Mouse (Mus musculus): Measurements from ENCODE around the gene Pth2r.

The Pth2r gene

DNA sequence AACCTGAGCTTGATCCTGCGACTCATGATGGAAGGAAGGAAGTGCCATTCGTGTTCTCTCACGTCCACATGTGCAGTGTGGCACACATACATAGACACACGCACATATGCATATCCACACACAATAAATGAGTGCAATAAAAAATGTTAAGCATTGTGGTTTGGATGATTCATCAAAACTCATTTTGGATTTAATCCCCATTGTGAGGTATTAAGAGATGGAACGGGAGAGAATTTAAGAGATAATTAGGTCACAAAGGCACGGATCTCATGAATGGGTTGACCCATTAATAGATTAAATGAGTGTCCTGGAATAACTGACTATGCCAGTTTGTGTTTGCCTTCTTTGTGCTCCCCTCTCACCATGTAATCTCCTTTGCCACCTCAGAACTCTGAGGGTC, at the start of gene Pth2r:
Gene Pth2r (plus strand): TSS at position 301 of the 400 bp plus-strand sequence.
- no peak for DNase-seq (ENCODE audit: low read depth)

DNA sequence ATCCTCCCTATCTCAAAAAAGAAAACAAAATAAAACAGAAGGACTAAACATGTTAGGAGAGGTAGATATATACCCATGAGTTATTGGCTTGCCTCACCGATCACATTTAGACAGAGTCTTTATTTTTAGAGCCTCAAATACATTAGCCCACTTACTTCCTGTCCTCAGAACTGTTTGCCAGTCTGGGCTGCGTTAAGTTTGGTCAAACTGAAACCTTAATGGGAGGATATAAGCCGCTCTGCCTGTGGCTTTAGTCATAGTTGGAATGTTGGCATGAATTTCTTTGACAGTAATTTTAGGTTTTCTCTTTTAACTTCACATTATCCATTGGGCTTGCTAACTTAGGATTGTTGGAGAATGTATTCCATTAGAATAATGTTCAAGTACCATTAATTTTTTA, 44.1 kb upstream of the Pth2r start:
- no peak for DNase-seq (ENCODE audit: low read depth)

DNA sequence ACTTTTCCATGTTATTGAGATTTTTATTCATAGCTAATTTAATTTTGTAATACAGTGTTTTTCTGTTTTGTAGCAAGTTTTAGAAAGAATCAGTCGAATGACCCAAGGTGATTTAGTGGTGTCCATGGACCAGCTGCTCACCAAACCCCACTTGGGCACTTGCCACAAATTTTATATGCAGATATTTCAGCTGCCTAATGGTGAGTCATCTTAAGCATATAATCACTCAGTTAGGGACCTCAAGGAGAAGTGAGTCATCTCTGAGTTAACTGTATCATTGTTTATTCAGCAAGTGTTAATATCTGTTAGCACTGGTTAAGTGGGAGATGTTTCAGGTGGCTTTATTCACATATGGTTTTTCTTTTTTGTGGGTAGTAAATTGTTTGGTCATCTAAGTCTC, 36.2 kb upstream of the Pth2r start:
- DNase-seq (ENCODE audit: low read depth) = no peak

DNA sequence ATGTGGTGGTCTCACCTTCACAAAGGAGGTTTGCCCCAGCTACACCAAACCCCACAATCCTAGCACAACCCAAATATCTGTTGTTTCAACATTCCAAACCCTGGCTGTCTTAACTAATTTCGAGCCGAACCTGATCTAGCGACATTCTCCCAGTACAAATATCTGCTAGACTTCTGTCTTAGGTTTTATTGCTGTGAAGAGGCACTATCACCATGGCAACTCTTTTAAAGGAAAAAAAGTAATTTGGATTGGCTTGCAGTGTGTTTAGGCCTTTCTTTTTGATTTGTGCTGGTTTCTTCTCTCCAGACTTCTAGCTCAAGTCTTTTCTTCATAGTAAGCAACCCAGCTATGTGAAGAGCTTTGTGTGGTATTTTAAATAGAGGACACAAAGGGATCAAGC, 1.4 kb upstream of the Pth2r start:
- no peak for DNase-seq (ENCODE audit: low read depth)

DNA sequence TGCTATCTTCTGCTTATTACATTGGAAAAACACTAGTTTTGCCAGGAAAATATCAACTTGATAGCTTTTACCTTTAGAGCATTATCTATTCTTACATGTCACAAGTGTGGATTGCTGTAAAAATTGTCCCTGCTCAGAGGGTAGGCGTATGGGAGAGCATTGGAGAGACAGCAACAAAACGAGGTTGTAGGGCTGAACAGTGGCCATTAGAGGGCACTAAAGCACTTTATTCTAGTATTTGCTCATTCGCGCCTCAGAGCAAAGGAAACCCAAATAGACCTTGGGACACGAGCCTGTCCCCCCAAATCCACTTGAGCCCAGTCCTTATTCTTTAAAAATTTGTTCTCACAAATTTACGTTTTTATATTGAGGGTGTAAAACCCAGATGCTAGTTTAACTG, 910 bp downstream of the Pth2r start:
- DNase-seq (ENCODE audit: low read depth) = peak; percentile 53

DNA sequence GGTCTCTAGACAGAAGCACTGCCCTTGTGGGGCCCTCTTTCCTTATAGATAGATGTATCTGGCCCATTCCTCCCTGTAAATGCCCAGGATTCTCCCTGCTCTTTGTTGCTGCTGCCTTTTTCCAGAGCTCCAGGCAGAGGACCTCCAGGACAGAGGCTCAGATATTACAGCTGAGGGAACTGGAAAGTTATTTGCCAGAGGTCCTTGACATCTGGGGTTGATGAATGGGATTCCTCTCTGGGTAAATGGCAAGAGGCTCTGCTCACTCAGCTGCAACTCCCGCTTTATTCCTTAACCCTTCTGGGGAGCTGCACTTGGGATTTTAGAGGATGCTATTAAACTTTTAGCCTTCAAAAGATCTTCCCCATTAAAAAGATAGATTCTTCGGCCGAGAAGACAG, 26.6 kb downstream of the Pth2r start:
- DNase-seq (ENCODE audit: low read depth) = no peak

DNA sequence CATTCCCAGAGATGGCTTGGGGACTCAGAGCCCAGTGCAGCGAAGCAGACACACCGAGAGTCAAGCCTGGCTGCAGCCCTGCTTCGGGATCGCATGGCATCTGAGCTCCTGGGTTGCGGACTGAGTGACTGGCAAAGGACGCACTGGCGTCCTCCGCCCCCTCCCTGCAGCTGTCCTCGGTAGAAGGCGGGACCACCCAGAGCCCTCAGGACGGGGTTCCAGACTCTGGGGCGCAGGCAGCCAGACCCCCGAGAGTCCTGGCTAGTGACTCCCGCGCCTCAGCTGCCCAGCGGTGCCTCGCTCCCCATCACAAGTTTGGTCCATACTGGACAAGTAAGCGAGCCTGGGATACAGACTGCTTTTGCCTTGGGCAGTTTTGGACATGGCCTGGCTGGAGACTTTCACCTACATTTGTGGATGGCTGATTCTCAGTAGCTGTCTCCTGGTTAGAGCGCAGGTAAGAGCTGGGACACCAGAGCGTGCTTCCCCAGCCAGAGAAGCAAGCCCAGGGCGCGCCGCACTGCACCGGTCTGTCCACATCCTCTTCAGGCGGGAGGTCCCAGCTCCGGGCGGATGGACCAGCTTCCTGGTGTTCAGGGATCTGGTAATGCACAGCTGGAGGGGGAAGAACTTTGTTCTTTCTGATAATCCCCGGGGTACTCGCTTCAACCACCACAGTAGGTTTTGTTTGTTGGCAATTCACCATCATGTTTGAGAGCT, 29.5 kb downstream of the Pth2r start:
- DNase-seq (ENCODE audit: low read depth) = no peak

DNA sequence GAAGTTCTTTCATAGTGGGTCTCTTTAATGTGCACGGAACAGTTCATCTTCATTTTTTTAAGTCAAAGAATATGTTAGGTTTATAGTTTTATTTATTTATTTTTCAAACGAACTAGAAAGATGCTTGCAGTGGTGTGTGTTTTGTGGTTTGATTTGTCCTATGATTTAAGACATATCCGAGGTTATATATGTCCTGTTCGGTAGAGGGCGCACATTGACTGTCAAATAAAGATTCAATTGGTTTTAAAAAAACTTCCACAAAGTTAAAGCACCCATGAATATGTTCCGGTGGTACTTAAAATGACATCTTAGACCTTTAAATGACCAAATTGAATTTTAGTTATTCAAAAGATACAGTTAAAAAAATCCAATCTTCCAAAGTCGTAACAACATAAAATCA, 30.3 kb downstream of the Pth2r start:
- DNase-seq (ENCODE audit: low read depth) = peak; percentile 20

DNA sequence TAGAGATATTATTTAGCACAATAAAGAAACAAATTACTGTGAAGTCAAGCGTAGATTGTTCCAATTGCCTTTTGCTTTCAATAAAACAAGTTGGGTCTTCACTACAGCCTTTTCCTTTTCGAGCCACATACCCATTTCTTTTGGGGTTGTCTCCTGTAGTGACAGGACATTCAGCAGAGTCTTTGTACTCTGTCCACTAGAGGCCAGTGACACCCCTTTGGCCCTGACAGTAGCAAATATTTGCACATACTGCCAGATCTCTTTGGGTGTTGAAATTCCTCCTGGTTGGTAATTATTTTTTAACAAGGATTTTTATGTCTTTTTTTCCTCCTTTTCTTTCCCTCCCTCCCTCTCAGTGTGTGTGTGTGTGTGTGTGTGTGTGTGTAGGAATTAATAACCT, 31.0 kb downstream of the Pth2r start:
- DNase-seq (ENCODE audit: low read depth) = no peak

DNA sequence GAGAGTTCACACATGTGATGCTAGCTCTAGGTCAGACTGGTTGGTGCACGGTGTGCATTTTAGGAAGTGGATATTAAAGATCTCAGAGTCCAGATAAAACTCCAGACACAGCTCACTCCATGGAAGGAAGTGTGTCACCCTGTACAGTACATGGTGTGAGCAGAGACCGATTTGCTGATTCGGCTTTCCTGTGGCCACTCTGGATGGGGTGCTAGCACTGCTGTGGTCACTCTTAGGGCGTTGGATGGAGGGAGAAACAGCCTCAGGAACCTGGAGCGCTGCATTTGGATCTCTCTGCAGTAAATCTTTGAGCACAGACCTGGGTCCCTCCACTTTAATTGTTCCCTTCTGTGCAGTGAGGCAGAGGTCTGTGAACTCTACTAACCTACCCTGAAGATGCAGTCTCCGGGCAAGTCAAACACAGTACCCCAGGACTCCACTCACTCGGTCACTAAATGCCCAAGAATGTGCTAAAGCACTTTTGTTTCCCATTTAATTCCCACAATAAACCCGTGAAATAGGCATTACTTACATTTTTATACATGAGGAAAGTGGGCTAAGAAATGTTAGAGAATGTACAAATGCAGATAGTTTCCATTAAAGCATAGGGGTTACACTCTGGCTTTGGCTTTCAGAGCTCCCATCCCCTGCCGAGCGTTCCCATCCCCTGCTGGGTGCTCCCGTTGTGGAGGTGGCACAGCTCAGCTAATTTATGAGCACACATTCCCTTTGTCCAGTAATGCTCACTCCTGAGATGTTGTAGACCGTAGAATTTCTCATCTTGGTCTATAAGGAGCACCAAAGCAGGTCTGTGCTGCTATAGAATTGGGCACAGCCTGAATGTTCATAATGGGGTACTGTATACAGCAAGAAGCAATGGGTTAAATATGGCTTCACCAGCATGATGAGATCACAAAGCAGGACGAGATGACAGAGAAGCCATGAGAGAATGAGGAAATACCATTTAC, 32.5 kb downstream of the Pth2r start:
- no peak for DNase-seq (ENCODE audit: low read depth)

DNA sequence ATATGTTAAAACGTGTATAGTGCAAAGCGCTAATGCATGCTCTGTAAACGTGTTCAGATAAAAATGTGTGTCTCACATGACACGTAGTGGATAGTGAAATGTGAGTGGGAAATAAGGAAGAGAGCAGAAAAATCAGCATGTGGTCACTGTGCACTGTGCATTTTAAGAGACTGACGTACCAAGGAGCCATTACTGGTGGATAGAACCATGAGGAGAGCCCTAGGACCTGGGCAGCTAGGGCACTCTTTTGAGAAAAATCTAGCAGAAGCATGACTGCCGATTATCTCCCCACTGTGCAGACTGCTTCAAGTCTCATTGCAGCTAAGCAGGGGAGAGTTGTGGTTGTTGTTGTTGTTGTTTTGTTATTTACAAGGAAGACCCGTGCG, 33.2 kb downstream of the Pth2r start:
- DNase-seq (ENCODE audit: low read depth) = no peak

DNA sequence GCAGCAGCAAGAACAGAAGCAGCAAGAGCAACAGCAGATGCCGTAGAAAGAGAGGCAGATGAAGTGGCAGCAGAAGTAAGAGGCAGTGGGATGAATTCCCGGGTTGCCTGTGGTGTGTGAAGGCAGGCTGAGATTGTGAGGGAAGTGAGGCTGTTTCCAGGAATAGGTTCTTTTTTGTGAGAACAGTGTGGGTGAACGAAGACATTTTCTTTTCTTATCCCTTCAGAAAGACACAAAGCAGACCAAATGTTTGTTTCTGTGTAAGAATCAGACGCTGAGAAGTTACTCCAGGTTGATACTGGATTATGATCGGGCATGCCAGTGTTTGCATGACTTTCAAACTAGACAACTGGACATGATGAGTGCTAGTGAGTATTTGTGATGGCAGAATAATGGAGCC, 52.2 kb downstream of the Pth2r start:
- DNase-seq (ENCODE audit: low read depth) = no peak

DNA sequence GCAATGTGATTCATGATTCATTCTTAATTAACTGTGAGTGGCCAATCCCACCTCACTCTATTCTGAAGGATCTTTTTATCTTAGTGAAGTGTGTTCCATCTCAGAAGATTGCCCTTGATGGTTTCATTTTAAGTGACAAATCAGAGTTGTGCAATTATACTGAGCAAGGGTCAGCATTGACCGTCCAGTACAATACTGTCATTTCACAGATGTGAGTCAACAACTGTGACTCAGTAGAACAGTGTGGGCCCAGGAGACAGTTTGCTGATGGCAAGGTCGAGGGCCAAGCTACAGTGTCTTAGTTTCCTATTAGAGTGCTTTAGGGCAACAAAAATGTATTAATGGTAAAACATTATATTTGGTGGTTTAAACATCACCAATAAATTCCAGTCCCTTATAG, 55.9 kb downstream of the Pth2r start:
- DNase-seq (ENCODE audit: low read depth) = no peak

DNA sequence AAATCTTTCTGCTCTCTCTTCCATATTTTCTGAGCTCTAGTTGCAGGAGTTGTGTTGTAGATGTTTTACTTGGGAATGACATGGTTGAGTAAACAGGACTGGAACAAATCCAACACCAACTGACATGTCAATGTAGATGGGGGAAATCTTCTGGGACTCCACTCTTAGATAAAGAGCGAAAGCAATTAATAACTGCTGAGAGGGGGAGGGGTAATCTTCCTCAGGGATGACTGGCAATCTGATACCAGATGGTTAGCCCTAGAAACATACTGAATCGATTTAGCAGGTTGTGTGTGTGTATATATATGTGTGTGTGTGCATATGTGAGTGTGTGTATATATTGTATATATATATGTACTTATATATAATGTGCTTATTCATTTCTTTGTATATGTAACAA, 58.4 kb downstream of the Pth2r start:
- no peak for DNase-seq (ENCODE audit: low read depth)

DNA sequence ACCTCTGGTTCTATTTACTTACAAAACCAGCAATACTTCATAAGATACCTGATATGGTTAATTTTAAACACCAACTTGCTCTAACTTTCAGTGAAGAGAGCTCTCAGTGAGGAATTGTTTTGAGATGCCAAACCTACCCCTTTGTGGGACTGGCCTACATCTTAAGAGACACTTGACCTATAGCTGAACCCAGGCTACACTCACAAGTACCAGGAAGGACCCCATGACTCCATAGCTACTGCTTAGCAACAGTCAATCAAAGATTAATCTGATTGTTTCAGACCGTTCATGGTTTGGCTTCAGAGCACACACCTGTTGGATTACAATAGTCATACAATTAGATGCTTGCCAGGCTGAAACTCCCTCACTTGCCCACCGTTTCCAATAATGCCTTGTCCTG, 71.1 kb downstream of the Pth2r start:
- DNase-seq (ENCODE audit: low read depth) = no peak

DNA sequence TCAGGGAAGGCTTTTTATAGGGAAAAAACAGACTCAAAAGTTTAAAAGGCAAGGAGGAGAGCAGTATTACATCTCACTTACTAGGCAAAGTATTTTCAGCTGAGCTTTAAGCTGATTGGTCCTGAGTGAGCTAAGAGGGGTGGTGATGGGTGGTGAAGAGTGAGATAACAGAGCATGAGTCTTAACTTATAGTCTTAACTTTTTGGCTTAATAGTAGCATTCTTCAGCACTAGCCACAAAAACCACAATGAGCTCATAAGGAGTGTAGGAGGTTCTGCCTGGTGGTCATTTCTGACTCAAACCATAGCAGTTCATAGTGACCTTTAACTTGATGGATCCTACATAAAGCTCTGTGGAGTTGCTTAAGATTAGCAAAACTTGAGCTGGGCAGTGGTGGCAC, 72.3 kb downstream of the Pth2r start:
- DNase-seq (ENCODE audit: low read depth) = no peak

DNA sequence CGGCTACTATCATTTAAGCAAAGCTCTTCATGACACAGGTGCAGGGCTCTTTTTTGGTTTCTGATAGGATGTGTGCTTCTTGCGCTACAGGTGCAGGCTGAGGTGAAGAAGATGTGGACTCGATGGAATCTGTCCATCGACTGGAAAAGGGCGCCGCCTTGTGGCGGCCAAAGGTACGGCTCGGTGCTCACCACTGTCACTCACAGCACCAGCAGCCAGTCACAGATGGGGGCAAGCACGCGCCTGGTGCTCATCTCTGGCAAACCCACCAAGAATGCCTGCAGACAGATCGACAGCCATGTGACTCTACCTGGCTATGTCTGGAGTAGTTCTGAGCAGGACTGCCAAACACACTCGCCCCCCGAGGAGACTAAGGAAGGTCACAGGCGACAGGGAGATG, 106.5 kb downstream of the Pth2r start:
- no peak for DNase-seq (ENCODE audit: low read depth)

DNA sequence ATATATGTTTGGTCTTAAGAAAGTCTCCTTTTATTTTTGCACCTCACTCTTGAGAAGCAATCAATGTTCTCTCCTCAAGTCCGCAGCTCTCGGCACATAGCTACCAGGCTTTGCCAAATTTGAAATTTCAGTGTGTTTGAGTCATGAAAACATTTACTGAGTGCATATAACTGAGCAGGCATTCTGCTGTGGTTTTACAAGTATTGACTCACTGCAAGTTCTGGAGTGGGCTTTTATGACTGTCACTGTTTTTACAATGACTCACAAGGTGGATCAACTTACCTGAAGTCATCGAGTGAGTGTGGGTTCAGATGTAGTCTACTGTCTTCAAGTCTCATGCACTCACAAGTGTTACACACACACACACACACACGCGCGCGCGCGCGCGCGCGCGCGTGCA, 107.8 kb downstream of the Pth2r start:
- no peak for DNase-seq (ENCODE audit: low read depth)

DNA sequence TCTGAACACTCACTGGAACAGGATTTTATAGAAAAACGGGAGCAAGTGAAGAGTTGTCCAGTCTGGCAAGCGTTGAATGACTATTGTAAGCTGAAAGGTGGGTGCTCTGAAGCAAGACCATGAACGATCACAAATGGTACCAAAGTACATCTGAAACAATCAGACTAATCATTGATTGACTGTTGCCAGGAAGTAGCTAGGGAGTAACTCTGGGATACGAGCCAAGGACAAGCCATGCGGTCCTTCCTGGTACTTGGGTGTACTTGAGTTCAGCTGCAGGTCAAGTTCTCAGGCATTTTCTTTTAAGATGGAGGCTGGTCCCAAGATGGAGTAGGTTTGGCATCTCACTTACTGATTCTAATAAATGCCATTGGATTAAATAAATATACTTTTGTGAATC, 125.6 kb downstream of the Pth2r start:
- no peak for DNase-seq (ENCODE audit: low read depth)

DNA sequence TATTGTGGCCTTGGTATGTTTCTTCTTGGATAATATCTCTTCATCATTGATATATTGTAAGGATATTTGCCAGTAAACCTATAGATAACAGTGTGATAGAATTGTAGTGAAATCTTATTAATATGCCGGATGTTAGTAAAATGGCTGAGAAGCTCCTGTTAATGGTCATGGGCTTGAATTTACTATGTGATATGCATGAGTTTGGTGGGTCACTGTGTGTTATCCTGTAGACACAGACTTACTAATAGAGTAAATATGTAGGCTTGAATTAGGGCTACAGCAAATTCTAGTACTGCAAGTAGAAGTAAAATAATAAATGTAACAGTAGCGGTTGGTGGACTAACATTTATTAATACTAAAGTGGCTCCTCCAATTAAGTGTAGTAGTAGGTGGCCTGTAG, 139.1 kb downstream of the Pth2r start:
- DNase-seq (ENCODE audit: low read depth) = no peak

DNA sequence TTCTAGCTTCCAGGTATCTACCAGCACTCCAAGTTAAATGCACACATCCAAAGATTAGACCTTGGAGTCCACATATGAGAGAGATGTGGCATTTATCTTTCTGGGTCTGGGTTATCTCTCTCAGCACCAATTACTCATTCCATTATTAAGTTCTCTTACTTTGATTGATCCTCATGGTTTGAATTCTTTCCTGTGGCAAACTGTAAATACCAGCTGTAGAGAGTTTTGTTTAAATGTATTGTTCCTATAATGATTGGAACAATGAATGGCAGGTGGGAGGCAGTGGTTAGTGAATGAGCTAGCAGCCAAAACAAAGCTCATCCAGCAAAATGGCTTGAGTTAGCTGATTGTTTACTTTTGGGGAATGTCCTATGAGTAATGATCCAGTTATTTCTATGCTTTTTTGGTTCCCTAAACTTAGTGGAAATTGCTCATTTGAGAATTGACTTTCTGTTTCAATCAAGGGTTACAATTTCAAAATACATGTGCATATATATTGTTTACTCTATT, 140.7 kb downstream of the Pth2r start:
- DNase-seq (ENCODE audit: low read depth) = no peak
